Mouse (Mus musculus): Measurements from ENCODE around the gene Hhipl2. TPM values are rescaled to one million over a fixed set of nuclear protein-coding genes. Genes with fewer than 3 reads are reported as not detected.
"Not testable (repeated sequence)": the region's sequence is repeated elsewhere in the genome, so short reads cannot be mapped to it uniquely, and the experiment has no call there.

Gene Hhipl2
- polyA plus RNA-seq, 1 experiment from 2014 or later, result 0.05 TPM

DNA sequence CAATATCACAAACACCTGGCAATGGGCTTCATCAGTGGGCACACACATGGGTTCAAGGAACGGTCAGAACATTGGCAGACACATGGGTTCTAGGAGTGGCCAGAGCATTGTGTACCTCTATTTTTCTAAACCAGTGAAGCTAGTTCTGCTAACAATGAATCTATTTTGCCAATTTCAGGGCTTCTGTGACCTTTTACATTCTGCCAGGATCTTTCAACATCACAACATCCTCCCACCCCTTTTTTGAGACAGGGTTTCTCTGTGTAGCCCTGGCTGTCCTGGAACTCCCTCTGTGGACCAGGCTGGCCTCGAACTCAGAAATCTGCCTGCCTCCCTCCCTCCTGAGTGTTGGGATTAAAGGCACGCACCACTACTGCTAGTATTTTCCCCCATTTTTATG lies 30.6 kb upstream of the Hhipl2 start:
- H3K4me3 ChIP-seq (replicated peaks; ENCODE audit: low read length); H3K27me3 ChIP-seq (ENCODE audit: control insufficient read depth, insufficient read depth, low read length); H3K4me2 ChIP-seq (ENCODE audit: low read depth, low read length); ATAC-seq (ENCODE audit: insufficient read depth, low FRiP score); H3K36me3 ChIP-seq (ENCODE audit: control insufficient read depth, insufficient read depth, low read length); H3K9me3 ChIP-seq (replicated peaks; ENCODE audit: control insufficient read depth, low read length); H3K27ac ChIP-seq (ENCODE audit: low read length); H3K9ac ChIP-seq (ENCODE audit: low read length): not testable (repeated sequence)
- peaks cover 11% of the 10 kb centered on the region for H3K4me1 ChIP-seq (ENCODE audit: control insufficient read depth, insufficient read depth, low read length)
- 91% methylated on average over 3 of the region's 3 CpGs for WGBS

DNA sequence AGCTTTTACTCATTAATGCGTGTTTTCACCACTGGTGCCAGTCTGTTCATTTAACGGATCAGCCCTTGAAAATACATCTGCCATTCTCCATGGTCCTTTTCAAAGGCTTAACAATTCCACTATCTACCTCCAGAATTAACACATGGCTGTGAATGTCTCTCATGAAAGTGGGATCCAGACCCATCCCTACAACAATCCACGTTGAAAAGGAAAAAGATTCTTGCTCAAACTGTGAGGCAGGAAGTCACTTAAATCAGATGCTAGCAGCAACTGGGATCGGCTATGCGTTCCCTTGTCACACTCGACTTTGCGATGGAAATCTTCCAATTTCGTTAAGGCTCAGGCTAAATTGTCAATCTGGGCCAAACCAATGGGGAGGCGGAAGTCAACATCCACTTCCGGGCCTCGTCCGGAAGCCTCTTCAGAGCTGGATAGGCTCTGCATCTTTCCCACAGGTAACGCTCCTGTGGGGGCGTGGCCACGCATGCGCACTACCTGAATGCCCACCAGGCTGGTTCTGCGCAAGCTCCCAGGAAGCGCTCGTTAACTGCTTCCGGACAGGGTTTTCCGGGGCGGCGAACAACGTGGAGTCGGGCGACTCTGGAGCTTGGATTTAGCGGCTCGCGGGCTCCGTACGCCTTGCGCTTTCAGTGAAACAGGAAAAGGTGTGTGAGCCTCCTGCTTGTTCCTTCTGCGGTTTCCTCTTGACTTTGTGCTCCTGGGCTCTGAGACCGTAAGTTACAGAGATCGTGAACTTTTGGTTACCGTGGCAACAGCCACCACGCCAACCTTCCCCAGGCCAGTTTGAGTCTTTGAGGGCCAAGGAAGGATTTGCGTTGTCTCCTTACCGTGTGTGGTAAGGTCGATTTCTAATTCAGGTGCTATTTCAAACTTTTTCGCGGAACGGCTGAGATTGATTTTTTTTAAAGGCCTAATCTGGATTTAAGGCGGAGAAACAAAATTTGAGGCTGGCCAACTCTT lies 29.3 kb upstream of the Hhipl2 start, which contains the start of gene Taf1a:
Taf1a (plus strand) TSS at position 556 of the 981 bp plus-strand sequence.
- Histone ChIP-seq H3K4me1 (ENCODE audit: control insufficient read depth, insufficient read depth, low read length) (peaks cover 11% of the 10 kb centered on the region), H3K27ac (ENCODE audit: low read length) (peak within 1 kb of the TSS; percentile 69), H3K4me3 (replicated peaks; ENCODE audit: low read length) (peak within 1 kb of the TSS; percentile 65), H3K27me3 (ENCODE audit: control insufficient read depth, insufficient read depth, low read length) (no peaks in the 10 kb centered on the region), H3K9ac (ENCODE audit: low read length) (peak within 1 kb of the TSS; percentile 70), H3K36me3 (ENCODE audit: control insufficient read depth, insufficient read depth, low read length) (no peaks in the 10 kb centered on the region; the same call in 1 of the 2 replicates), H3K9me3 (replicated peaks; ENCODE audit: control insufficient read depth, low read length) (no peaks in the 10 kb centered on the region), H3K4me2 (ENCODE audit: low read depth, low read length) (peak within 1 kb of the TSS; percentile 72)
- 5% methylated on average over 44 of the region's 44 CpGs for WGBS
- ATAC-seq (ENCODE audit: insufficient read depth, low FRiP score), result peak; percentile 99

DNA sequence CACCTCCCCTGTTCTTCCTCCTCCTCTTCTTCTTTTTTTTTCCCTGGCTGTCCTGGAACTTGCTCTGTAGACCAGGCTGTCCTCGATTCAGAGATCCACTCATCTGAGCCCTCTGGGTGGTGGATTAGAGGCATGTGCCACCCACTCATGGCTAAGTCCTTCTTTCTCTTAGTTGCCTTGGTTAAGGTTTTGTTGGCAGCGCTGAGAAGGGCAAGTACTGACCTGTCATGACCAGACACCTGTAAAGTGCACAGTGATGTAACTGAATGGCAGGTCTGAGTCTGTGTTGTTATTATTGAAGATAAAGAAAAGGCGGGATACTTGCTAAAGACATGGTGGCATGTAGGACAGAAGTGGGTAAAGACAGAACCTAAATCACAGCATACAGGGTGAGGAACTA lies 14.6 kb upstream of the Hhipl2 start:
- H3K36me3 ChIP-seq (ENCODE audit: control insufficient read depth, insufficient read depth, low read length), result peaks cover 21% of the 10 kb centered on the region
- ATAC-seq (ENCODE audit: insufficient read depth, low FRiP score), result no peak

DNA sequence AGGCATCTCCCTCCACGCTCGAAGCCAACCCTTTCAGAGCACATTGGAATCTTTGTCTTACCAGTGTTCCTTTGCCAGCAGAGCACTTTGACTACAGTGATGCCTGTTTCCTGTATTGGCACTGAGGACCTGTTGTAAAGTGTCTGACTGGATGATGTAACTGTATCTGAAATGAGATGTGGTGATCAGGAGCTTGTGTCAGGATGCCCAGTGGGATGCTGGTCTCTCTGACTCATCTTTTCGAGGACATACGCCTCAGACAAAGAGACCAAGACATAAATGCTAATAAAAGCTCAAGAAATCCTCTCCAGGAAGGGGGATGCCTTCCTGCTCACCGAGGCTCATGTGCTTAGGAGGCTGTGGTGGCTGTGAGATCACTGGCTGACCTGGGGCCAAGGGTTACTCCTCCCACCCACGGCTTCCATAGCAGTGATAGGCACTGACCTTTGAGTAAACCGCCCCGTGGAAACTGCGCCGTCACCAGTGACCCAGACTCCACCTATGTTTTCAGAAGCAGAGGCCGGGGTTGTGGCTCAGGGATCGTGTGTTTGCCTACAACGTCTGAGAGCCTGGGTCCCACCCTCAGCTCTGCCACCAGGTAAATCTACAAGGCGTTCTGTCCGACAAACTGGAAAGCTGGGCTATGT lies 3.8 kb upstream of the Hhipl2 start:
- no peak overlapping the region for H3K4me3 ChIP-seq (replicated peaks; ENCODE audit: low read length)
- no peak overlapping the region for H3K9ac ChIP-seq (ENCODE audit: low read length)
- H3K4me2 ChIP-seq (ENCODE audit: low read depth, low read length), result no peak overlapping the region
- WGBS, result 81% methylated on average over 15 of the region's 15 CpGs
- H3K27ac ChIP-seq (ENCODE audit: low read length), result no peak overlapping the region
- no peak for ATAC-seq (ENCODE audit: insufficient read depth, low FRiP score)
- no peaks in the 10 kb centered on the region for H3K9me3 ChIP-seq (replicated peaks; ENCODE audit: control insufficient read depth, low read length)
- no peaks in the 10 kb centered on the region for H3K4me1 ChIP-seq (ENCODE audit: control insufficient read depth, insufficient read depth, low read length)
- no peaks in the 10 kb centered on the region for H3K27me3 ChIP-seq (ENCODE audit: control insufficient read depth, insufficient read depth, low read length)
- H3K36me3 ChIP-seq (ENCODE audit: control insufficient read depth, insufficient read depth, low read length), result peaks cover 3% of the 10 kb centered on the region; the same call in 1 of the 2 replicates

More for the DNA sequence above, 14.6 kb upstream of the Hhipl2 start:
- H3K27ac ChIP-seq (ENCODE audit: low read length), result no peak overlapping the region
- no peaks in the 10 kb centered on the region for H3K9me3 ChIP-seq (replicated peaks; ENCODE audit: control insufficient read depth, low read length)
- WGBS, result 93% methylated on average over 3 of the region's 3 CpGs
- no peaks in the 10 kb centered on the region for H3K27me3 ChIP-seq (ENCODE audit: control insufficient read depth, insufficient read depth, low read length)
- H3K4me2 ChIP-seq (ENCODE audit: low read depth, low read length), result no peak overlapping the region
- H3K4me1 ChIP-seq (ENCODE audit: control insufficient read depth, insufficient read depth, low read length), result no peaks in the 10 kb centered on the region
- H3K4me3 ChIP-seq (replicated peaks; ENCODE audit: low read length), result no peak overlapping the region
- H3K9ac ChIP-seq (ENCODE audit: low read length), result no peak overlapping the region

DNA sequence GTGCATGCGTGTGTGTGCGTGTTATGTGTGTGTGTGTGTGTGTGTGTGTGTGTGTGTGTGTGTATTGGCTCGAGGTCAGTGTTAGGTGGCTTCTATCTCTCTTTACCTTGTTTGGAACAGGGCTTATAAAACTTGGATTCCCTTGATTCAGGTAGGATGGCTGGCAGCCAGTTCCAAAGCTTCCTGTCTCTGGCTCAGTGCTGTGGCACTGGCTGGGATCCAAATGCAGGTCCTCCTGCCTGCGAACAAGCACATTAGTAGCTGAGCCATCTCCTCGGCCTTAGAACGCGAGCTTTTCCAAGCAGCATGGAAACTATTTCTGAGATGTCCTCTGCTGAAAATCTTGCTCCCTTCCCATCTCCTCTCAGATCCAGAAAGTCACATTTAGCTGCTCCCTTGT lies 1.7 kb downstream of the Hhipl2 start:
- 74% methylated on average over 7 of the region's 7 CpGs for WGBS
- no peaks in the 10 kb centered on the region for H3K9me3 ChIP-seq (replicated peaks; ENCODE audit: control insufficient read depth, low read length)
- H3K9ac ChIP-seq (ENCODE audit: low read length), result no peak overlapping the region
- ATAC-seq (ENCODE audit: insufficient read depth, low FRiP score), result no peak
- no peak overlapping the region for H3K27ac ChIP-seq (ENCODE audit: low read length)
- no peak overlapping the region for H3K4me2 ChIP-seq (ENCODE audit: low read depth, low read length)
- no peak overlapping the region for H3K4me3 ChIP-seq (replicated peaks; ENCODE audit: low read length)
- no peaks in the 10 kb centered on the region for H3K36me3 ChIP-seq (ENCODE audit: control insufficient read depth, insufficient read depth, low read length)
- H3K27me3 ChIP-seq (ENCODE audit: control insufficient read depth, insufficient read depth, low read length), result no peaks in the 10 kb centered on the region
- no peaks in the 10 kb centered on the region for H3K4me1 ChIP-seq (ENCODE audit: control insufficient read depth, insufficient read depth, low read length)

DNA sequence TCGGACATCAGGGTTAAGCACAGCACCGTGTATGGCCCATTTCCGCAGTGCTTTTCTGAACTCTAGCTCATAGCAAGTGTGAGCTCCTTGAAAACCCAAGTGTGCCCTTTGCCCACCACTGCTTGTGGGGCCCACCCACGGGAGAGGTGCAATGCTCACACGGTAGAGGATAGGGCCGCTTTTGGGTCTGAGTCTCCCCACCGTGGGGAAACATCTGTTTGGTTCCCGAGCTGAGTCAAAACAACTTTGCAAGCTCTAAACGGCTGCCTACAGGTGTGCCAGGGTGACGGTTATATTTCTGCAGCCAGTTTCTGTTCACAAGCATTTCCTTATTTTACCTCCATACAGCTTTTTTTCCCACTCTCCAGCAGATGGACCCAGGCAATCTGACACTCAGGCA lies 2.3 kb downstream of the Hhipl2 start:
- Histone ChIP-seq H3K27me3 (ENCODE audit: control insufficient read depth, insufficient read depth, low read length) (no peaks in the 10 kb centered on the region), H3K9ac (ENCODE audit: low read length) (no peak overlapping the region), H3K36me3 (ENCODE audit: control insufficient read depth, insufficient read depth, low read length) (no peaks in the 10 kb centered on the region), H3K27ac (ENCODE audit: low read length) (no peak overlapping the region), H3K4me3 (replicated peaks; ENCODE audit: low read length) (no peak overlapping the region), H3K9me3 (replicated peaks; ENCODE audit: control insufficient read depth, low read length) (no peaks in the 10 kb centered on the region), H3K4me2 (ENCODE audit: low read depth, low read length) (no peak overlapping the region), H3K4me1 (ENCODE audit: control insufficient read depth, insufficient read depth, low read length) (no peaks in the 10 kb centered on the region)
- WGBS, result 83% methylated on average over 10 of the region's 10 CpGs
- ATAC-seq (ENCODE audit: insufficient read depth, low FRiP score), result no peak

DNA sequence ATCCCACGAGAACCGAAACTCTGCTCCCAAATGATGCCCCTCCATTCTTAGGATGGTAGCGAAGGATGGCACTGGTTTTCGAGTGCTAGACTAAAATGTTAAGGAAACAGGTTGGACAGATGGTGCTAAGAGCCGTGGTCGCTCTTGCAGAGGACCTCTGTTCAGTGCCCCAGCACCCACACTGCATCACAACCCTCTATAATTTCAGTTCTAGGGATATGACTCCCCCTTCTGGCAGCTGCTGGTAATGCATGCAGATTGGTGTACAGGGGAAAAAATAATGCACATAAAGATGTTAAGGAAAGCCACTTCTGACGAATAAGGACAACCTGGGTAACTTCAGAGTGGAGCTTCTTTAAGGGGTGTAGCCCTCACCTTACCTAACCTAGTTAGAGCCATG lies 6.1 kb downstream of the Hhipl2 start:
- WGBS, result 93% methylated on average over 7 of the region's 7 CpGs
- Histone ChIP-seq H3K27me3 (ENCODE audit: control insufficient read depth, insufficient read depth, low read length) (no peaks in the 10 kb centered on the region), H3K9ac (ENCODE audit: low read length) (no peak overlapping the region), H3K4me1 (ENCODE audit: control insufficient read depth, insufficient read depth, low read length) (no peaks in the 10 kb centered on the region), H3K4me2 (ENCODE audit: low read depth, low read length) (no peak overlapping the region), H3K36me3 (ENCODE audit: control insufficient read depth, insufficient read depth, low read length) (no peaks in the 10 kb centered on the region), H3K4me3 (replicated peaks; ENCODE audit: low read length) (no peak overlapping the region), H3K9me3 (replicated peaks; ENCODE audit: control insufficient read depth, low read length) (no peaks in the 10 kb centered on the region), H3K27ac (ENCODE audit: low read length) (no peak overlapping the region)
- no peak for ATAC-seq (ENCODE audit: insufficient read depth, low FRiP score)

DNA sequence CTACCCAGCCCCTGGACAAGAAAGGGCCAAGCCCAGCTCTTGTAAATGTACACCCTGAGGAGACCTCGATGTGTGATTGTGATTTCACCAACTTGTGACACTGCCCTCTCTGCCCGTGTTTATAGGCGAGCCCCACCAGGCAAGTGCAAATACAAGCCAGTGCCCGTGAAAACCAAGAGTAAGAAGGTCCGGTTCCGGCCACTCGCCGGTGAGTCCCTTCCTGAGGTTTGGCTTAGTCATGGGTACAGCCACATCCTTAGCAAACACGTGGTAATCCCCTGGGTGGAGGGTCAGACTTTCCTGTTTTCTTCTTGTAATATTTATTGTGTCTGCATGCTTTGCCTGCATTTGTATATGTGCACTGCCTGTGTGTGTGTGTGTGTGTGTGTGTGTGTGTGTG lies 16.9 kb downstream of the Hhipl2 start:
- ATAC-seq (ENCODE audit: insufficient read depth, low FRiP score), result no peak

DNA sequence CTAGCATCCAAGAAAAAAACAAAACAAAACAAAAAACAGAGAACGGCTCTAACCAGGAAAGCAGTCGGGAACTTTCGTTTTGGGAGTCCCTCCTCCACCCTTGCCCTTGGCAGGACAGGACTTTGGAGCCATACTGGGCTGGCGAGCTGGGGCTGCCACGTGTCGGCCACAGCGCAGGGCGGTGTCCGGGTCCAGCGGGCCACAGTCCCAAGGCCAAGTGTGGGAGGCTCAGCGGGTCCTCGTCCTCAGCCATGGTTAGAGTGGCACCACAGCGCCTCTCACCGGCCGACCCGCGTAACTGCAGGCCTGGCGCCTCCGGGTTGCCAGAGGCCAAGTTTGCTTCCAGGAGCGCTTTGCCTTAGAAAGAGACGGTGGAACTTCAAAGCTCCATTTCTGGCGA lies 21.0 kb downstream of the Hhipl2 start:
- Histone ChIP-seq H3K9ac (ENCODE audit: low read length) (peak overlapping the region; percentile 49), H3K27ac (ENCODE audit: low read length) (peak overlapping the region; percentile 1; the same call in 1 of the 2 replicates), H3K36me3 (ENCODE audit: control insufficient read depth, insufficient read depth, low read length) (no peaks in the 10 kb centered on the region), H3K4me1 (ENCODE audit: control insufficient read depth, insufficient read depth, low read length) (0 out of 2 replicates have a peak, but pooled peaks cover 5% of the 10 kb centered on the region), H3K9me3 (replicated peaks; ENCODE audit: control insufficient read depth, low read length) (peaks cover 5% of the 10 kb centered on the region; the same call in 1 of the 2 replicates), H3K4me3 (replicated peaks; ENCODE audit: low read length) (peak overlapping the region; percentile 18), H3K27me3 (ENCODE audit: control insufficient read depth, insufficient read depth, low read length) (no peaks in the 10 kb centered on the region), H3K4me2 (ENCODE audit: low read depth, low read length) (peak overlapping the region; percentile 43)
- peak; percentile 55; the same call in 1 of the 2 replicates for ATAC-seq (ENCODE audit: insufficient read depth, low FRiP score)
- whole genome bisulfite sequencing, result 21% methylated on average over 22 of the region's 22 CpGs

More for the DNA sequence above, 16.9 kb downstream of the Hhipl2 start:
- Histone ChIP-seq H3K4me2 (ENCODE audit: low read depth, low read length) (no peak overlapping the region), H3K9me3 (replicated peaks; ENCODE audit: control insufficient read depth, low read length) (no peaks in the 10 kb centered on the region), H3K4me1 (ENCODE audit: control insufficient read depth, insufficient read depth, low read length) (no peaks in the 10 kb centered on the region), H3K27me3 (ENCODE audit: control insufficient read depth, insufficient read depth, low read length) (no peaks in the 10 kb centered on the region), H3K9ac (ENCODE audit: low read length) (no peak overlapping the region), H3K36me3 (ENCODE audit: control insufficient read depth, insufficient read depth, low read length) (no peaks in the 10 kb centered on the region), H3K27ac (ENCODE audit: low read length) (no peak overlapping the region), H3K4me3 (replicated peaks; ENCODE audit: low read length) (no peak overlapping the region)
- WGBS, result 78% methylated on average over 9 of the region's 9 CpGs
